Mouse (Mus musculus): ENCODE data around the gene Vps39. TPM values are rescaled to one million over a fixed set of nuclear protein-coding genes. Genes with fewer than 3 reads are reported as not detected.

Vps39 gene
- total and polyA plus RNA-seq, 3 experiments, result 21.3 to 41.8 (median 33.7) TPM

- Histone ChIP-seq H3K4me1 (ENCODE audit: control insufficient read depth in 1 of 2, insufficient read depth in 2 of 2) (no peaks in the 10 kb centered on the region), H3K9ac (ENCODE audit: insufficient read depth, low read depth) (no peak overlapping the region), H3K4me2 (ENCODE audit: insufficient read depth, low read depth, poor library complexity, severe bottlenecking) (no peak overlapping the region), H3K27ac (ENCODE audit: insufficient read depth, low read depth) (no peak overlapping the region; the same call in 1 of the 2 replicates), H3K79me2 (replicated peaks; ENCODE audit: control insufficient read depth, extremely low read depth, insufficient read depth, poor library complexity, severe bottlenecking) (no peaks in the 10 kb centered on the region; the same call in 1 of the 2 replicates), H3K4me3 (replicated peaks in 1 of 3; ENCODE audit: low read depth in 2 of 3, low read length in 2 of 3, poor library complexity in 1 of 3) (no peak overlapping the region), H3K36me3 (replicated peaks in 1 of 2; ENCODE audit: control insufficient read depth in 1 of 2, insufficient read depth in 1 of 2, low read length in 1 of 2) (peaks cover 49 to 93% of the 10 kb centered on the region in 2 experiments), H3K9me3 (replicated peaks; ENCODE audit: low read length) (no peaks in the 10 kb centered on the region), H3K27me3 (replicated peaks) (no peaks in the 10 kb centered on the region)
- dilution Hi-C loops (cut with MboI; ENCODE audit: extremely low pct_ligation_motif_present, extremely low pct_unique_long_range_greater_than_20kb, low sequenced_read_pairs), result no loop called here
- in situ Hi-C loops (cut with MboI; ENCODE audit: low pct_ligation_motif_present, low pct_unique_long_range_greater_than_20kb, low sequenced_read_pairs), result no loop called here
- no peak for DNase-seq (ENCODE audit: extremely low read depth)
- no peak for TF ChIP-seq JUN (IDR thresholded peaks at IDR 0.05; ENCODE audit: insufficient read depth, low read depth, low read length)
- no peak for TF ChIP-seq MAZ (IDR thresholded peaks at IDR 0.05; ENCODE audit: low read depth, low read length)
- TF ChIP-seq SMC3 (IDR thresholded peaks at IDR 0.05; ENCODE audit: low read depth, low read length), result no peak
- no peak for TF ChIP-seq TCF12 (IDR thresholded peaks at IDR 0.05; ENCODE audit: low read depth, low read length)
- TF ChIP-seq NRF1 (IDR thresholded peaks at IDR 0.05; ENCODE audit: low read depth, low read length), result no peak
- TF ChIP-seq ZC3H11A (IDR thresholded peaks at IDR 0.05; ENCODE audit: low read depth, low read length), result no peak
Observed at GRCm38 (mm10) chr2:120390934-120391333, 38.0 kb upstream of the Vps39 start.

GRCm38 (mm10) chr2:120389376-120389775, 36.4 kb upstream of the Vps39 start:
- dilution Hi-C loops (cut with MboI; ENCODE audit: extremely low pct_ligation_motif_present, extremely low pct_unique_long_range_greater_than_20kb, low sequenced_read_pairs), result no loop called here
- peaks cover 43 to 90% of the 10 kb centered on the region in 2 experiments for H3K36me3 ChIP-seq (replicated peaks in 1 of 2; ENCODE audit: control insufficient read depth in 1 of 2, insufficient read depth in 1 of 2, low read length in 1 of 2)

GRCm38 (mm10) chr2:120387291-120387690, 34.4 kb upstream of the Vps39 start:
- dilution Hi-C loops (cut with MboI; ENCODE audit: extremely low pct_ligation_motif_present, extremely low pct_unique_long_range_greater_than_20kb, low sequenced_read_pairs), result no loop called here
- TF ChIP-seq NRF1 (IDR thresholded peaks at IDR 0.05; ENCODE audit: low read depth, low read length) (no peak), ETS1 (conservative IDR thresholded peaks at IDR 0.05; ENCODE audit: low read depth, low read length) (no peak), MAX (IDR thresholded peaks at IDR 0.05; ENCODE audit: low read length) (no peak), MAZ (IDR thresholded peaks at IDR 0.05; ENCODE audit: low read depth, low read length) (no peak), CHD1 (IDR thresholded peaks at IDR 0.05; ENCODE audit: low read depth, low read length) (no peak), CHD2 (IDR thresholded peaks at IDR 0.05; ENCODE audit: low read length) (no peak), TCF12 (IDR thresholded peaks at IDR 0.05; ENCODE audit: low read depth, low read length) (no peak), USF1 (IDR thresholded peaks at IDR 0.05; ENCODE audit: low read depth, low read length) (no peak), NELFE (IDR thresholded peaks at IDR 0.05; ENCODE audit: low read depth, low read length) (no peak), HCFC1 (IDR thresholded peaks at IDR 0.05; ENCODE audit: low read depth, low read length) (no peak), PAX5 (IDR thresholded peaks at IDR 0.05; ENCODE audit: low read length) (no peak), ZNF384 (IDR thresholded peaks at IDR 0.05; ENCODE audit: low read depth, low read length) (no peak)
- peaks cover 41 to 89% of the 10 kb centered on the region in 2 experiments for H3K36me3 ChIP-seq (replicated peaks in 1 of 2; ENCODE audit: control insufficient read depth in 1 of 2, insufficient read depth in 1 of 2, low read length in 1 of 2)
- no peak for DNase-seq (ENCODE audit: extremely low read depth)
- H3K27ac ChIP-seq (ENCODE audit: insufficient read depth, low read depth), result no peak overlapping the region
- H3K9ac ChIP-seq (ENCODE audit: insufficient read depth, low read depth), result no peak overlapping the region
- H3K4me1 ChIP-seq (ENCODE audit: control insufficient read depth in 1 of 2, insufficient read depth in 2 of 2), result no peaks in the 10 kb centered on the region
- H3K4me3 ChIP-seq (replicated peaks in 1 of 3; ENCODE audit: low read depth in 2 of 3, low read length in 2 of 3, poor library complexity in 1 of 3), result no peak overlapping the region
- H3K79me2 ChIP-seq (replicated peaks; ENCODE audit: control insufficient read depth, extremely low read depth, insufficient read depth, poor library complexity, severe bottlenecking), result no peaks in the 10 kb centered on the region
- in situ Hi-C loops (cut with MboI; ENCODE audit: low pct_ligation_motif_present, low pct_unique_long_range_greater_than_20kb, low sequenced_read_pairs), result no loop called here
- H3K9me3 ChIP-seq (replicated peaks; ENCODE audit: low read length), result no peaks in the 10 kb centered on the region
- no peak overlapping the region for H3K4me2 ChIP-seq (ENCODE audit: insufficient read depth, low read depth, poor library complexity, severe bottlenecking)
- H3K27me3 ChIP-seq (replicated peaks), result no peaks in the 10 kb centered on the region

More at GRCm38 (mm10) chr2:120389376-120389775, 36.4 kb upstream of the Vps39 start:
- H3K79me2 ChIP-seq (replicated peaks; ENCODE audit: control insufficient read depth, extremely low read depth, insufficient read depth, poor library complexity, severe bottlenecking), result no peaks in the 10 kb centered on the region
- H3K27ac ChIP-seq (ENCODE audit: insufficient read depth, low read depth), result no peak overlapping the region
- H3K27me3 ChIP-seq (replicated peaks), result no peaks in the 10 kb centered on the region
- no peak for TF ChIP-seq RAD21 (IDR thresholded peaks at IDR 0.05; ENCODE audit: low read depth, low read length)
- no peak for TF ChIP-seq POLR2AphosphoS2 (IDR thresholded peaks at IDR 0.05; ENCODE audit: low read depth, low read length)
- no peak for TF ChIP-seq USF2 (conservative IDR thresholded peaks at IDR 0.05; ENCODE audit: low read depth, low read length)
- H3K4me1 ChIP-seq (ENCODE audit: control insufficient read depth in 1 of 2, insufficient read depth in 2 of 2), result no peaks in the 10 kb centered on the region
- no peak overlapping the region for H3K4me3 ChIP-seq (replicated peaks in 1 of 3; ENCODE audit: low read depth in 2 of 3, low read length in 2 of 3, poor library complexity in 1 of 3)
- no peak for DNase-seq (ENCODE audit: extremely low read depth)
- in situ Hi-C loops (cut with MboI; ENCODE audit: low pct_ligation_motif_present, low pct_unique_long_range_greater_than_20kb, low sequenced_read_pairs), result no loop called here
- H3K4me2 ChIP-seq (ENCODE audit: insufficient read depth, low read depth, poor library complexity, severe bottlenecking), result no peak overlapping the region
- no peak overlapping the region for H3K9ac ChIP-seq (ENCODE audit: insufficient read depth, low read depth)
- H3K9me3 ChIP-seq (replicated peaks; ENCODE audit: low read length), result no peaks in the 10 kb centered on the region

Data from CH12.LX (cell line).